Mouse (Mus musculus): Measurements from ENCODE around the gene Tcp11l2. TPM values are rescaled to one million over a fixed set of nuclear protein-coding genes. Genes with fewer than 3 reads are reported as not detected.

The Tcp11l2 gene
- total RNA-seq, 1 experiment, result 2.8 TPM

DNA sequence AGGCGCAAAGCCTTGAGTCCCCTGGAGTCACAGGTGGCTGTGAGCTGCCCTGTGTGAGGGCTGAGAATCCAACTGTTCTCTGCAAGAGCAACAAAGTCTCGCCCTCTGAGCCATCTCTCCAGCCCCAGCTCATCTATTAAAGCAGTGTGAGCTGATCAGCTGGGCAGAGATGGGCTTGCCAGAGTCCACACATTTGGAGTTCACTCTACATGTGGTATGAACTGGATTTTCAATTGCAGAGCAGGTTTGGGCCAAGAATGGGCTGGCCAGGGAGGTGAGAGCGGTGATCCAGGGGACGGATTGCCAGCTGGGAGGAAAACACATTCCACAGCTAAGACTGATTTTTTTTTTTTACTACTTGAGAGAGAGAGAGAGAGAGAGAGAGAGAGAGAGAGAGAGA is 80.2 kb downstream of the Tcp11l2 start:
- Histone ChIP-seq H3K9ac (ENCODE audit: insufficient read depth, low read depth, low read length, poor library complexity, severe bottlenecking) (no peak overlapping the region), H3K4me1 (ENCODE audit: control insufficient read depth in 2 of 2, insufficient read depth in 2 of 2, low read length in 2 of 2, poor library complexity in 1 of 2) (peaks cover 7 to 12% of the 10 kb centered on the region in 2 experiments; a peak in 3 of 4 replicates), H3K36me3 (ENCODE audit: control insufficient read depth, insufficient read depth, low read length, poor library complexity, severe bottlenecking) (peaks cover 13% of the 10 kb centered on the region), H3K4me3 (ENCODE audit: insufficient read depth in 1 of 2, low read depth in 1 of 2, low read length in 2 of 2, poor library complexity in 1 of 2, severe bottlenecking in 1 of 2) (no peak overlapping the region), H3K9me3 (ENCODE audit: control insufficient read depth, insufficient read depth, low read depth, low read length) (no peaks in the 10 kb centered on the region), H3K27ac (ENCODE audit: insufficient read depth, low read depth, low read length, poor library complexity, severe bottlenecking) (no peak overlapping the region)
- TF ChIP-seq CHD2 (IDR thresholded peaks at IDR 0.05; ENCODE audit: low read depth, low read length) (no peak), ZNF384 (IDR thresholded peaks at IDR 0.05; ENCODE audit: low read depth, low read length) (no peak), MAFK (IDR thresholded peaks at IDR 0.05; ENCODE audit: insufficient read depth, low read depth, low read length) (no peak), HCFC1 (IDR thresholded peaks at IDR 0.05; ENCODE audit: borderline replicate concordance, insufficient read depth, low read length) (no peak), ZC3H11A (IDR thresholded peaks at IDR 0.05; ENCODE audit: borderline replicate concordance, low read depth, low read length) (no peak)
- DNase-seq (ENCODE audit: low read depth, low spot score), result no peak
- in situ Hi-C loops (cut with MboI; ENCODE audit: low sequenced_read_pairs in 2 of 2, unreplicated experiment in 2 of 2), result no loop called here

- Histone ChIP-seq H3K4me1 (ENCODE audit: control insufficient read depth in 2 of 2, insufficient read depth in 2 of 2, low read length in 2 of 2, poor library complexity in 1 of 2) (peaks cover 7 to 12% of the 10 kb centered on the region in 2 experiments; a peak in 3 of 4 replicates), H3K4me3 (ENCODE audit: insufficient read depth in 1 of 2, low read depth in 1 of 2, low read length in 2 of 2, poor library complexity in 1 of 2, severe bottlenecking in 1 of 2) (no peak overlapping the region), H3K9me3 (ENCODE audit: control insufficient read depth, insufficient read depth, low read depth, low read length) (no peaks in the 10 kb centered on the region), H3K36me3 (ENCODE audit: control insufficient read depth, insufficient read depth, low read length, poor library complexity, severe bottlenecking) (peaks cover 13% of the 10 kb centered on the region), H3K9ac (ENCODE audit: insufficient read depth, low read depth, low read length, poor library complexity, severe bottlenecking) (no peak overlapping the region), H3K27ac (ENCODE audit: insufficient read depth, low read depth, low read length, poor library complexity, severe bottlenecking) (no peak overlapping the region)
- no peak for TF ChIP-seq ZC3H11A (IDR thresholded peaks at IDR 0.05; ENCODE audit: borderline replicate concordance, low read depth, low read length)
- in situ Hi-C loops (cut with MboI; ENCODE audit: low sequenced_read_pairs in 2 of 2, unreplicated experiment in 2 of 2), result no loop called here
- DNase-seq (ENCODE audit: low read depth, low spot score), result no peak
These were observed 81.1 kb downstream of the Tcp11l2 start for GRCm38 (mm10) chr10:84657437-84658087.

DNA sequence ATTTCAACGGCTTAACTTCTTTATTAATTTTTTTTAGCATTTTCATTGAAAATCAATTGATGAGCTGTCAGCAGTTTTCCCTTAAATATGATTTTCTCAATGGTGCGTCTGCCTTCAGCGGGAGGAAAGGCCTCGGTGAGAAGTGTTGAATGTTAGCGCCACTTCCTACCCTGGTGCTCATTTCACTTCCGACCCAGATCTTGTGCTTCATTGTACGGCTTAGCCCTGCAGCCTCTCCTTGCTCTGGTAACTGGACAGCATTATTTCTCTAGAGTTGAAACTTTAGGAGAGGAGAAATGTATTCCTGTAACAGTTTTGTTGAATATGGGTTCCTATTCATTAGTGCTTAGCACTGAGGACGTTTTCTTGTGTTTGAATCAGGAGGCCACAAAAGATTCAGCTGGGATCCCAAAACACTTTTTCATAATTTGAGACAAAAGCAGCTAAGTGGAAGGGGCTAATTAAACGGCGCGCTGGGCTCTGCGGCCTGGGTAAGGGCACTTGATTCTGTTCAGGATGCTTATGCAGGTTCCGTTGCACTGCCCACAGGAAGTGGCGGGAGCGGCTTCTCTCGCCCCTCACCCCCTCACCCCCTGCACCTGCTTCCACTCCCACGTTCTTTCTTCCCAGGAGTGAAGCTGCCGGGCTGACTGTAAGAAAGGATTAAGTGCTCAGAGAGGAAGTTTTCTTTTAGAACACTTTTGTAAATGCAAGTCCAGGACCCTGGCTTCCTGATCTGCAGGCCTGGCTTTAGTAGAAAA is 81.8 kb downstream of the Tcp11l2 start:
- no peak for DNase-seq (ENCODE audit: low read depth, low spot score)
- Histone ChIP-seq H3K27ac (ENCODE audit: insufficient read depth, low read depth, low read length, poor library complexity, severe bottlenecking) (no peak overlapping the region), H3K9ac (ENCODE audit: insufficient read depth, low read depth, low read length, poor library complexity, severe bottlenecking) (no peak overlapping the region; the same call in 1 of the 2 replicates)

DNA sequence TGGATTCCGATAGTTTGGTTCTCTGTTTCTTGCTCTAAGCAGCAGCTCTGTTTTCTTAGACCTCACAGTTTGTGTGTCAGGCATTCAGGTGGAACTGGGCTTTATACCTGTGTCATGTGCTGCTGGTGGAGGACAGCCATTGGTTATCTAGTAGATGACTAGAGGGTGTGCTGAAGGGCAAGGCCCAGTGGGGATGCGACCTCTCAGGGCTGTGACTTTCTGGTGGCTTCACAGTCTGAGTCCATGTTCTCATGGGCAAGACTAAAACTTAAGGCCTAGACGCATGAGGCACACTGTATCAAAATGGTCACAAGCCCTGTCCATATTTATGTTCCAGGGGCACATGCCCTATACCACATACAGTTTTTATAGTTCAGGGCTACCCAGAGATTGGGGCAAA is 82.9 kb downstream of the Tcp11l2 start:
- no peak for DNase-seq (ENCODE audit: low read depth, low spot score)
- Histone ChIP-seq H3K27ac (ENCODE audit: insufficient read depth, low read depth, low read length, poor library complexity, severe bottlenecking) (no peak overlapping the region), H3K4me3 (ENCODE audit: insufficient read depth in 1 of 2, low read depth in 1 of 2, low read length in 2 of 2, poor library complexity in 1 of 2, severe bottlenecking in 1 of 2) (no peak overlapping the region), H3K9me3 (ENCODE audit: control insufficient read depth, insufficient read depth, low read depth, low read length) (no peaks in the 10 kb centered on the region), H3K9ac (ENCODE audit: insufficient read depth, low read depth, low read length, poor library complexity, severe bottlenecking) (no peak overlapping the region), H3K4me1 (ENCODE audit: control insufficient read depth in 2 of 2, insufficient read depth in 2 of 2, low read length in 2 of 2, poor library complexity in 1 of 2) (peaks cover 7 to 12% of the 10 kb centered on the region in 2 experiments; a peak in 3 of 4 replicates), H3K36me3 (ENCODE audit: control insufficient read depth, insufficient read depth, low read length, poor library complexity, severe bottlenecking) (peaks cover 13% of the 10 kb centered on the region)
- in situ Hi-C loops (cut with MboI; ENCODE audit: low sequenced_read_pairs in 2 of 2, unreplicated experiment in 2 of 2), result no loop called here
- TF ChIP-seq ZC3H11A (IDR thresholded peaks at IDR 0.05; ENCODE audit: borderline replicate concordance, low read depth, low read length), result no peak
- no peak for TF ChIP-seq MAFK (IDR thresholded peaks at IDR 0.05; ENCODE audit: insufficient read depth, low read depth, low read length)
- no peak for TF ChIP-seq ZNF384 (IDR thresholded peaks at IDR 0.05; ENCODE audit: low read depth, low read length)

More for the DNA sequence above, 81.8 kb downstream of the Tcp11l2 start:
- Histone ChIP-seq H3K9me3 (ENCODE audit: control insufficient read depth, insufficient read depth, low read depth, low read length) (no peaks in the 10 kb centered on the region), H3K4me1 (ENCODE audit: control insufficient read depth in 2 of 2, insufficient read depth in 2 of 2, low read length in 2 of 2, poor library complexity in 1 of 2) (peaks cover 7 to 12% of the 10 kb centered on the region in 2 experiments; a peak in 3 of 4 replicates), H3K4me3 (ENCODE audit: insufficient read depth in 1 of 2, low read depth in 1 of 2, low read length in 2 of 2, poor library complexity in 1 of 2, severe bottlenecking in 1 of 2) (no peak overlapping the region), H3K36me3 (ENCODE audit: control insufficient read depth, insufficient read depth, low read length, poor library complexity, severe bottlenecking) (peaks cover 9% of the 10 kb centered on the region)
- in situ Hi-C loops (cut with MboI; ENCODE audit: low sequenced_read_pairs in 2 of 2, unreplicated experiment in 2 of 2), result no loop called here
- TF ChIP-seq CHD2 (IDR thresholded peaks at IDR 0.05; ENCODE audit: low read depth, low read length) (no peak), MAFK (IDR thresholded peaks at IDR 0.05; ENCODE audit: insufficient read depth, low read depth, low read length) (no peak), ZNF384 (IDR thresholded peaks at IDR 0.05; ENCODE audit: low read depth, low read length) (no peak), ZC3H11A (IDR thresholded peaks at IDR 0.05; ENCODE audit: borderline replicate concordance, low read depth, low read length) (no peak), HCFC1 (IDR thresholded peaks at IDR 0.05; ENCODE audit: borderline replicate concordance, insufficient read depth, low read length) (no peak)

Data from ES-E14 (cell line).